Mouse (Mus musculus) hindbrain, embryonic 11.5 days (tissue): ENCODE data around the gene Vmn2r50. TPM values are rescaled to one million over a fixed set of nuclear protein-coding genes. Genes with fewer than 3 reads are reported as not detected.
"Not testable (repeated sequence)": the region's sequence is repeated elsewhere in the genome, so short reads cannot be mapped to it uniquely, and the experiment has no call there.

Experiments used
- ATAC-seq: fragments of 200-750 bp; cut with Nextera tagmentation; 2 replicates; pipeline ENCODE4 v1.8.0; 2017; ENCODE audit warnings: mild to moderate bottlenecking, moderate TSS enrichment, moderate library complexity; ENCODE audit not compliant: low FRiP score
- DNase-seq: peaks from one replicate; pipeline ENCODE4 v3.0.0-alpha.2; 2015; ENCODE audit warnings: low spot score
- H3K27ac ChIP-seq: fragments of 300-500 bp; sonication (generic); 2 replicates; pipeline ENCODE4 v1.5.1; 2014; ENCODE audit warnings: mild to moderate bottlenecking, low read depth, low read length
- H3K27me3 ChIP-seq: fragments of 300-500 bp; sonication (generic); 2 replicates; pipeline ENCODE4 v1.6.1; 2014; ENCODE audit warnings: mild to moderate bottlenecking, low read length, moderate library complexity, mixed read lengths; ENCODE audit not compliant: control insufficient read depth, insufficient read depth
- H3K36me3 ChIP-seq: fragments of 300-500 bp; sonication (generic); 2 replicates; pipeline ENCODE4 v1.6.1; 2014; ENCODE audit warnings: mild to moderate bottlenecking, low read length, moderate library complexity, mixed read lengths; ENCODE audit not compliant: control insufficient read depth, insufficient read depth
- H3K4me1 ChIP-seq: fragments of 300-500 bp; sonication (generic); replicated peaks from 2 replicates; pipeline ENCODE4 v1.6.1; 2014; ENCODE audit warnings: low read length, mixed read lengths; ENCODE audit not compliant: control insufficient read depth, insufficient read depth
- H3K4me2 ChIP-seq: fragments of 300-500 bp; sonication (generic); replicated peaks from 2 replicates; pipeline ENCODE4 v1.6.1; 2014; ENCODE audit warnings: mild to moderate bottlenecking, low read depth, low read length
- H3K4me3 ChIP-seq: fragments of 300-500 bp; sonication (generic); 2 replicates; pipeline ENCODE4 v1.5.1; 2014; ENCODE audit warnings: low read depth, low read length
- H3K9ac ChIP-seq: fragments of 300-500 bp; sonication (generic); 2 replicates; pipeline ENCODE4 v1.6.1; 2014; ENCODE audit warnings: low read depth, low read length
- H3K9me3 ChIP-seq: fragments of 300-500 bp; sonication (generic); 2 replicates; pipeline ENCODE4 v1.6.1; 2016; ENCODE audit warnings: low read length; ENCODE audit not compliant: control insufficient read depth
- WGBS: fragments of 180-500 bp; shearing (Covaris S2); extraction: QIAGEN DNeasy Blood & Tissue Kit; methylation state at CpG from one replicate; pipeline ENCODE4 v1.1.7; 2014; 5-methylcytosine and 5-hydroxymethylcytosine counted together
- polyA plus RNA-seq: library from polyadenylated mRNA; unstranded; fragments of >200 nt; fragmentation: Nextera tagmentation; extraction: Ambion mirVana; gene quantifications from 2 replicates; pipeline ENCODE4 v1.2.1, GENCODE M21; 2014

Vmn2r50 gene
- polyA plus RNA-seq = not detected in 2 replicates

DNA sequence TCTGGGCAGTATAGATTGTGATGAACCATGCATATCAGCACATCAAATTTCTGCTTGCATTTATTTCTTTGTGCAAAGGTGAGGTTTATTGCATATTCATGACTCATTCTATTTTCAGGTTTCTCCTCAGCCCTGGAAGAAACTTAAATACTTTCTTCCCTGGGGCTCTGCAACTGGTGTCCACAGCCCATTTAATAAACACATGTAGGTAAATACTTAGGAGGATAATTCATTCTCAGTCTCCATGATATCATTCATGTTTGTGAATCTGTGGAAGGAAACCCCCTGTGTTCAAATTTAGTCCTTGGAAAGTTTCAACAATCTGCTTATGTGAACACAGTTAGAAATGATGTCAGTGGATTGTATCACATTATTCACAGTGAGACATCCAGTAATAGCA, at the start of gene Vmn2r50:
Vmn2r50 (minus strand) TSS at position 101 of the 400 bp plus-strand sequence.
- H3K4me3 ChIP-seq, H3K9ac ChIP-seq, ATAC-seq, H3K4me2 ChIP-seq, H3K27me3 ChIP-seq, H3K27ac ChIP-seq, H3K4me1 ChIP-seq, H3K9me3 ChIP-seq, DNase-seq, H3K36me3 ChIP-seq: not testable (repeated sequence)

DNA sequence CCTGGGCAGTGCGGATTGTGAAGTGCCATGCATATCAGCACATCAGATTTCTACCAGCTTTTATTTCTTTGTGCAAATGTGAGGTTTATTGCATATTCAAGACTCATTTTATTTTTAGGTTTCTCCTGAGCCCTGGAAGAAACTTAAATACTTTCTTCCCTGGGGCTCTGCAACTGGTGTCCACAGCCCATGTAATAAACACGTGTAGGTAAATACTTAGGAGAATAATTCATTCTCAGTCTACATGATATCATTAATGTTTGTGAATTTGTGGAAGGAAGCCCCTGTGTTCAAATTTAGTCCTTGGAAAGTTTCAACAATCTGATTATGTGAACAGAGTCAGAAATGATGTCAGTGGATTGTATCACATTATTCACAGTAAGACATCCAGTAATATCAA, 60.9 kb downstream of the Vmn2r50 start, which contains the start of gene Vmn2r49:
Vmn2r49 (minus strand) TSS at position 101 of the 400 bp plus-strand sequence.
- H3K27me3 ChIP-seq, H3K4me3 ChIP-seq, H3K27ac ChIP-seq, H3K4me2 ChIP-seq, H3K36me3 ChIP-seq, DNase-seq, H3K9ac ChIP-seq, H3K9me3 ChIP-seq, ATAC-seq, H3K4me1 ChIP-seq: not testable (repeated sequence)
- WGBS = no CpG with 5 or more reads among the region's 2 CpGs

Other genes starting within 250 kb of the Vmn2r50 start
- gene Vmn2r47, start 212.0 kb downstream of the Vmn2r50 start, polyA plus RNA-seq = not detected in 2 replicates
- gene Vmn2r48, start 99.7 kb downstream of the Vmn2r50 start, polyA plus RNA-seq = not detected in 2 replicates
- not detected in 2 replicates for gene Vmn2r49, start 61.0 kb downstream of the Vmn2r50 start, polyA plus RNA-seq
- gene Vmn2r51, start 52.4 kb upstream of the Vmn2r50 start, polyA plus RNA-seq = not detected in 2 replicates
- not detected in 2 replicates for gene Vmn2r52, start 123.3 kb upstream of the Vmn2r50 start, polyA plus RNA-seq
- gene Vmn1r66, start 224.7 kb upstream of the Vmn2r50 start, polyA plus RNA-seq = not detected in 2 replicates